Mouse (Mus musculus): ENCODE measurements around the gene Ccdc85c.

Ccdc85c gene

GRCm38 (mm10) chr12:108213090-108214041 is 61.9 kb downstream of the Ccdc85c start:
- DNase-seq: no peak

GRCm38 (mm10) chr12:108212476-108212875 is 62.7 kb downstream of the Ccdc85c start:
- DNase-seq: no peak

- no peak for DNase-seq
These were observed 63.2 kb downstream of the Ccdc85c start for GRCm38 (mm10) chr12:108212071-108212470.

GRCm38 (mm10) chr12:108210623-108211022 is 64.6 kb downstream of the Ccdc85c start:
- DNase-seq: no peak

GRCm38 (mm10) chr12:108208726-108209438 is 66.3 kb downstream of the Ccdc85c start:
- peak; percentile 63 for DNase-seq

- DNase-seq: no peak
These were observed 67.0 kb downstream of the Ccdc85c start for GRCm38 (mm10) chr12:108208216-108208615.

- peak; percentile 74 for DNase-seq
These were observed 68.6 kb downstream of the Ccdc85c start for GRCm38 (mm10) chr12:108206641-108207040.

GRCm38 (mm10) chr12:108204978-108205377 is 70.2 kb downstream of the Ccdc85c start:
- DNase-seq: no peak

GRCm38 (mm10) chr12:108203895-108204294 is 71.3 kb downstream of the Ccdc85c start:
- DNase-seq: no peak

- no peak for DNase-seq
These were observed 75.1 kb downstream of the Ccdc85c start for GRCm38 (mm10) chr12:108200094-108200493.

GRCm38 (mm10) chr12:108198447-108198846 is 76.8 kb downstream of the Ccdc85c start:
- DNase-seq: no peak

GRCm38 (mm10) chr12:108195761-108196160 is 79.5 kb downstream of the Ccdc85c start:
- no peak for DNase-seq

GRCm38 (mm10) chr12:108193878-108194277 is 81.3 kb downstream of the Ccdc85c start:
- no peak for DNase-seq

GRCm38 (mm10) chr12:108187541-108188091 is 87.6 kb downstream of the Ccdc85c start:
- DNase-seq: no peak

GRCm38 (mm10) chr12:108181716-108182115 is 93.5 kb downstream of the Ccdc85c start:
- no peak for DNase-seq

- peak; percentile 99 for DNase-seq
These were observed 95.6 kb downstream of the Ccdc85c start, which contains the start of gene Ccnk for GRCm38 (mm10) chr12:108179321-108180266. Ccnk (plus strand) TSS chr12:108179579.

GRCm38 (mm10) chr12:108179246-108179320 is 96.1 kb downstream of the Ccdc85c start, which contains the start of gene Setd3:
Setd3 (minus strand) TSS chr12:108179314.
- no peak for DNase-seq

- peak; percentile 67 for DNase-seq
These were observed 96.6 kb downstream of the Ccdc85c start for GRCm38 (mm10) chr12:108178331-108179245.

- no peak for DNase-seq
These were observed 98.9 kb downstream of the Ccdc85c start for GRCm38 (mm10) chr12:108176366-108176765.

GRCm38 (mm10) chr12:108174606-108175505 is 100.4 kb downstream of the Ccdc85c start:
- no peak for DNase-seq

GRCm38 (mm10) chr12:108172639-108173038 is 102.6 kb downstream of the Ccdc85c start:
- no peak for DNase-seq
